Mouse (Mus musculus): ENCODE results near the gene Zbtb21.
"Not testable (repeated sequence)": the region's sequence is repeated elsewhere in the genome, so short reads cannot be mapped to it uniquely, and the experiment has no call there.

Gene Zbtb21

DNA sequence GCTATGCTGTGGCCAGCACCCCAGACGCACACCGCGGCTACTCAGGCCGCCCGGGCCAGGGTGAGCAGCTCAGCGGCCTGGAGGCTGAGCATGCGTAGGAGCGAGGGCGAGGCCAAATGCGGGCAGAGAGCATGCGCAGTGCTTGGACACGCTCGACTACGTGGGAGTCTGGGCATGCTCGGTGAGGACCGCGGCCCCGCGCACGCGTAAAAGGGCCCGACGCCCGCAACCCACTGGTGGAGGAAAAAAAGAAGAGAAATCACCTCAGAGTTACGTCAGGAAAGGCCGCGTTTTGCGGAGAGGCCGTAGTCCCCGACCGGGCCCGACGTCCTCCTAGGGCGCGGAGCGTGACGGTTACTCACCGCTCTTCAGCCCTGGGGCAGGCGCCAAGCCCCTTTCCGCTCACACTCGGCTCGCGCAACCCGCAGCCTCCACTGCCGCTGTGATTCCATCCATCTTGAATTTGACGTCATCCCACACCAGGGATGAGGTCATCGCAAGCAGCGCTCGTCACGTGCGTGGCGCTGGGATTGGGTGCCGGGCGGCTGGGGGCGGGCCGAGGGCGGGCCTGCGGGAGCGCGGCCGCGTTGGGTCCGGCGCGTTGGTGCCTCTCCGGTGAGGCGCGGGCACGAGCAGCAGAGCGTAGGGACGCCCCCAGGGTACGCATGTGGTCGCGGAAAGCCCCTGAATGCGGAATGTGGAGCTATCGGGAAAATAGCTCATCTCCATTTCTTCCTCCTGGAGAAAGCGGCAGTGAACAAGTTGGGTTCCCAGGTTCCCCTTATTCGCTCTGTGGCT lies at the start of gene Zbtb21, which contains the start of gene C2cd2:
TSS of gene Zbtb21 (minus strand) at position 472 of the 798 bp plus-strand sequence.
TSS of gene C2cd2 (minus strand) at position 448 of the 798 bp plus-strand sequence.
- peak; percentile 98 for DNase-seq (ENCODE audit: inconsistent ontology term)

DNA sequence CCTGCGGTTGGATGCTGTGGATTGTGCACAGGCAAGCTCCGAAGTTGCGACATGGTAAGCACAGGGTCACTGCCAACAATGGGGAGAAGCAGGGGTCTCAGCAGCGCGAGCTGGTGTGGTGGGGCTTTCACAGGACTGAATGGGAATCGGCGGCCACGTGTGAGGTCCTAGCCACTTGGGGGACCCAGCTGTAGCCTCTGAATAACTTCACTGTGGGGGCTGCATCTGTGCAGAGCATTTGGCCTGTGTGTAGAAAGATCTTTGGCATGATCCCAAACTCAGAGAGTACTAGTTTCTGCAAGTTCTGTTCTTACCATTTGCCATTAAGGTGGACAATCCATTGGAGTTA lies 34.9 kb upstream of the Zbtb21 start:
- DNase-seq (ENCODE audit: inconsistent ontology term), result not testable (repeated sequence)

DNA sequence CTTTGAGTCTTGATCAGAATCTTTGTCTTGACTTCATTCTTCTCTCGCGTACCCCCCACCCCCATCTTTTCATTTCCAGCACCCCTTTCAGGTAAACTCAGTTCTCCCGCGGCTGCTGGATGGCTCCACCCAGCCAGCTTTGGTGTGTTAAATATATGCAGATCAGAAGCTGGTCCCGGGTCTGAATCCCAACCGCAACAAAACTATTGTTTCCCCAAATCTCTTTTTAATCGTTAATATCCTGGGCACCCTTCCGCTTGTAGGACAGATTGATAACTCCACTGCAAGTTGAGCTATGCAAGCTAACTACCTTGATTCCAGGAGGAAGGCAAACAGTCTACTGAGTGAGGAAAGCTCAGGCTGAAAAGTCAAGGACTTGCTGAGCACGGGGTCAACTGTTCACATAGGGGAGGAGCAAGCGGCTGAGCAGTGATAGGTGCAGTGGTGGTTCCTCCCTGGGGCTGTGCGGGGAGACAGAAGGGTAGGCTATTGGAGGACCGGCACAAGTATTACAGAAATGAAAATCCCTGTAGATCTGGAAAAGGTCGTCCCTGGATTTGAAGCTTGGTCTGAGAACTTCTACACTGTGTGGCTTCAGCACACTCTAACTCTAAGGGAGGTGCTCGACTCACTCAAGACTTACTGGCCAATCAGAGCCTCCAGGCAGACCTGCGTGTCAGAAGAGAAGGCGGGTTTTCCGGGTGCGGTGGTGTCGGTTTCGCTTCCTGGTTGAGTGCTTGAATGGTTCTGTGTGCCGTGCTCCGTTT lies 34.4 kb upstream of the Zbtb21 start, which contains the start of gene B230307C23Rik:
TSS of gene B230307C23Rik (plus strand) at position 700 of the 767 bp plus-strand sequence.
- peak; percentile 90 for DNase-seq (ENCODE audit: inconsistent ontology term)

DNA sequence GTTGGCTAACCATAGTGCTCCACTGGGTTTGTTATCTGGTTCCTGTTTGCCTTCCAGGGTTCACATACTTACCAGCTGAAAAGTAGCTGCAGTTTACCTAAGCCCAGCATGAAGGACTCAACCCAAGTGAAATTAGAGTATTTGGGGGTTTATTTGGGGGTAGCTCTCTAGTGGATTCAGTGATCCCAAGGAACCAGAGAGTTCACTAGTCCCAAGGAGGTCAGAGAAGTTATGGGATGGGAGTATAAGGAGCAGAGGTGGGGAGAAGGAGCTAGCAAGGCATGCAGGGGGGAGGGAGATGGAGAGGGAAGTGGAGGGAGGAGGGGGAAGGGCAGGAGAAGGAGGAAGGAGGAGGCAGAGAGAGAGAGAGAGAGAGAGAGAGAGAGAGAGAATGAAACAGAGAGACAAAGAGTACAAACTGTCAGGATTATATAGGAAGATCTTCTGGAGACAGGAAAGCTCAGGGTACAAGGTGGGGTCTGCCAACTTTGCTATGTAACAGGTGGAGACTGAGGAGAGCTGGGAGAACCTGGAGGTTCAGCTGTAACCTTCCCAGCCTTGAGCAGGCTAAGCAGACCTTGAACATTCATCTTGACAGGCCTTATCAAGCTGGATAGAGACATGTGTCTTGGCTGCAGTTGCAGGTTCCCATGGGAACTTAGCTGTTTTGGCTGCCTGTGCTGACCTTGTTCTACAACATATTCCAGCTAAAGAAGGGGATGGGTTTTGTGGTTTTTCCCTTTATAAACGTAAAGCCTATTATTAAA lies 33.6 kb upstream of the Zbtb21 start:
- peak; percentile 14 for DNase-seq (ENCODE audit: inconsistent ontology term)

DNA sequence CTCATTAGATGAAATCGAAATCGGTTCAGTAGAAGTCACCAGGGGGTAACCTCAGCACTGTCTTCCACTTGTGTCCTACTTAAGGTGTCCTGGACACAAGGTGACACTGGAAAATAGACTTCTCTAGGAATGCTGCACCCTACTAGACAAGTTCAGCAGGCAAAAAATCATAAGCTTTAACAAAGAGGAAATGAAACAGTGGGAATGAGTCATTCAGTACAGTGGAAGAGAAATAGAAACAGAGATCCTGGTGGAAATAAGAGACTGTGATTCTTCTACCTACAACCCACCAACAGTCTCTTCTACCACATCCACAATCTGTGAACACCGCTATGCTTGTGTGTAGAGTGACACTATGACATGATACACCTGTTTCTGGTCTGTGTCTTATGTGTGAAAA lies 30.1 kb upstream of the Zbtb21 start:
- not testable (repeated sequence) for DNase-seq (ENCODE audit: inconsistent ontology term)

DNA sequence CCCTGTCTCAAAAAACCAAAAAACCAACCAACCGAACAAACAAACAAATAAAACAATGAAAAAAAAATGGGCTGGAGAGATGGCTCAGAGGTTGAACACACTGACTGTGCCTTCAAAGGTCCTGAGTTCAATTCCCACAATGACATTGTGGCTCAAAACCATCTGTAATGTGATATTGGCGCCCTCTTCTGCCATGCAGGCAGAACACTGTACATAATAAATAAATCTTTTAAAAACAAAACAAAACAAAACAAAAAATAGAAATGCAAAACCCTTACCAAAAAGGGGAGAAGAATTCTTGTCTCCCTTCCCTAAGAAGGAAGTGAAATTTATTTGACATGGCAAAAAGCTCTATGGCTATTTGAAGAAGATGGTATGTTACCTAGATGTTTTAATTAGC lies 29.1 kb upstream of the Zbtb21 start:
- DNase-seq (ENCODE audit: inconsistent ontology term), result no peak

DNA sequence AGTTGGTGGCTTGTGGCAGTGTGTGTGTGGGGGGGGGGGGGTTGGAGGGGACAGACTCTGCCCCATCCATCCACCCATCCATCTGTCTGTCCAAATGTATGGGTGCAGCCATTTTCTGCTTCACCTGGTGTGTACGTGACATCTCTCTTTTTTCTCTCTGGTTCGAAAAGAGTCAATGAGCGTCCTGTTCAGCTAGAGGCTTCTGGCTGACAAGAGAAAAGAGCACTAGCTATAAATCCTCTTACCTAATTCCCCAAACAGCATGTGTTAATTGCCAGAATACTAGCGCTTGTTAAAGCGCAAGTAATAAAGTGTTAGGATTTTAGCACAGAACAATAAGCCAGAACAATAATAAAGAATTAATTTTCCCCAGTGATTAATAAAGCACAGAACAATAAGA lies 22.2 kb upstream of the Zbtb21 start:
- DNase-seq (ENCODE audit: inconsistent ontology term), result no peak

DNA sequence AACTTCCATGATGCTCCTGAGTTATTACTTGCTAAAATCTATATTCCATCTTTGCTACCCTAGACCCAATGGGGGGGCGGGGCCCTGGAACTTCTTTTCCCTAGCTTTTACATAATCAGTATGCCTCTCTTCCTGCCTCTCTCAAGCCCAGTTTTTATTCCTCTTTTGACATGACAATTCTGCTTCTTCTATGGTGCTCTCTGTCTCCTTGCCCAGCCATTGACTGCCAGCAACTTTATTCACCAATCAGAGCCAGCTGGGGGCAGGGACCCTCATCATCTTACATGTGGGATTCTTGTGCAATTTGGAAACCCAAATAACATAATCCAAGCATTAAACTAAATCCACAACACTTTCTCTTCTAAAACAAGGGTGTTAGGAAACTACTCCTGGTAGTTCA lies 18.9 kb upstream of the Zbtb21 start:
- no peak for DNase-seq (ENCODE audit: inconsistent ontology term)

DNA sequence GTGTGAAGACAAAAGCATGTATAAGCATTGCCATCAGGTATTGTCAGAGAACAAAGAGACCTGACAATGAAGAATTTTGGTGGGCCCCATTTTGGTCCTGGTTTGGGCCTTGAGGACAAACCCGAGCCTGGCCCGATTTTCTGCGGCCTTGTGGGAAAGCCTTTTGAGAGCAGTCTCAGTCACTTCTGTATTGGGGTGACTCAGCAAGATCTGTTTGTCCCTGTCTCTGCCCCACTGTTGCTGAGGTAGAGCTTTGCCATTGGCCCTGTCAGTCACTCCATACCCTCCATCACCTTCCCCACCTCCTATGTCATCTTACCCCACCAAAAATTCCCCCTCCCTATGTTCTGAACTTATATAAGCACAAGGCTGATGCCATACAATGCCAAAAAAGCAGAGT lies 15.3 kb upstream of the Zbtb21 start:
- no peak for DNase-seq (ENCODE audit: inconsistent ontology term)

DNA sequence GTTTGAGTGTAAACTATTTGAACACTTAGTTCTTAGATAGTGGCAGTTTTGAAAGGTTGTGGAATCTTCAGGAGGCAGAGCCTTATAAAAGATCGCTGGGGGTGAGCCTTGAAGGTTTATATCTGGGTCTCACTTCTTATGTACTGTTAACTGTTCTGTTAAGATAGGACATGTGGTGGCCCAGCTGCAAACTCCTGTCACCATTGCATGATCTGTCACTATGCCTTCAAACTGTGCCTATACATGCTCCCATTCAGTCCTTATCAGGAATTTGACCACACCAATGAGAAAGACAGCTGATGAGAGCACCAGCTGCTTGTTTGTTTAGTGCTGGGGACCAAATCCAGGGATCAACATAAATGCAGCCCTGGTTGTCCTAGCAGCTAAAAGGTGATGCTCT lies 14.9 kb upstream of the Zbtb21 start:
- no peak for DNase-seq (ENCODE audit: inconsistent ontology term)

DNA sequence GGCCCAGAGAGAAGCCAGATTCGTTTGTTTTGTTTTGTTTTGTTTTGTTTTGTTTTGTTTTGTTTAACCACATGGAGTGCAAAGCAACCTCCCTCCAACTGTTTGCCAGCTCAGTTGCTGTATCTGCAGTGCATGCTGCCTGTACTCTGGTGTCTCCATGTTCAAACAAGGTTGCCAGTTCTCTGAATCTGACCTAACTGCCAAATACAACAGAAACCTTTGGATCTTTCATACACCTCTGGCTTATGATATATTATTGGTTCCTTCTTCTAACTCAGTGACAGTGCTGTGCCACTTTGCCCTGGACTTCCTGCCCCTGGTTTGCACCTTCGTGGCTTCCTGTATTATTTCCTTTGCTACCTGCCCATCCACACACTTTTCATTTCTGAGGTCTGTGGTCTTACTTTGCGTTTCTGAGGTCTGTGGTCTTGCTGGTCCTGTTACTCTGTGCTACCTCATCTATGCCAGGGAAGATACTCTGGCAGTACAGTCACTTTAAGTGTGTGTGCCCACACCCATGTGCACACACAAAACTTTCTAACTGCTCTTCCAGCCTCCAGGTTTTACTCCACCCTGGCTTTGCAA lies 1.6 kb upstream of the Zbtb21 start:
- DNase-seq (ENCODE audit: inconsistent ontology term), result no peak

DNA sequence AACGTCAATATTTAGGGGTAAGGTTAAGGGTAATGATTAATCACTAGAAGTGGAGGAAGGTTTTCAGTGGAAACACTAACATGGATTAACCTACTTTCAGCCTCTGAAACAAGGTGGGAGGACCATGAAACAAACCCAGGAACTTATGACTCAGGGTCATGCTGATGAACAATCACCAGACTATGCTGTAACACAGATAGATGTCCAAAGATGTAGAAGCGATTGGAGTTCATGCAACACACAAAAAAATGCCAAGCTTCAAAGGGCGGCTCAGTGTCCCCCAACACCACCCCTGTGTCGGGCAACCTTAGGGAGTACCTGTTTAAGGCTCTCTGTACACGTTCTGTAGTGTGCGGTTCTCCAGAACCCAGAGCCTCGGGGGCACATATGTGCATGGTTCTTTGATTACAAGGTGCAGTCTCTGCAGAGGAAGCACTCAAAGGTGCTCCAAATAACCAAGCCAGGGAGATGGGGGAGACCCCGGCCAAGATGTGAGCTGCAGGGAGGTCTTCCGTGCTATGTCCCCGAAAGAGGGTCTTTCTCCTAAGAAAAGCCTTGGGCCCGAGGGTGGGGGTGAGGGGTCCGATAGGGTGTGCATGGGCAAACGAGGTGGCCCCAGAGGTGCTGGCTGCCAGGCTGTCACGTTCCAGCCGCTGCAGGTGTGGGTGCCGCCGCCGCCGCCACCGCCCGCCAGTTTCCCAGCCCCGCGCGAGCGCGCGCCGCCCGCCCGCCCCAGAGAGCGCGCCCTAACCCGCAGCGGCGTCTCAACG lies 856 bp downstream of the Zbtb21 start:
- DNase-seq (ENCODE audit: inconsistent ontology term), result peak; percentile 60

DNA sequence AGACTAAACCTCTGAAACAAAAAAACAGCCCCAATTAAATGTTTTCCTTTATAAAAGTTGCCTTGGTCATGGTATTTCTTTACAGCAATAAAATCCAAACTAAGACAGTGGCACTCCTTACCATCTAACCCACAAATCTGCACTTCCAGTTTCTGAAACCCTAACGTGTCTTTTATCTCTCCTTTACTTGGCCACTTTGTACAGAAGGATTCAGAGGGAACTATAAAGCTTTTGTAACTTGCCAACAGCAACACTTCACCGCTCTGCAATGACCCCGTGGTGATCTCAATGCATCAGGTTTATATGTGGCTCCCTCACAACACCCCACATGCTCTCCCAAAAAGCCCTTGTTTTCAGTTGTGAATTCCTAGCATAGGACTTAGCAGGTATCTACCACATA lies 2.1 kb downstream of the Zbtb21 start:
- DNase-seq (ENCODE audit: inconsistent ontology term), result no peak

DNA sequence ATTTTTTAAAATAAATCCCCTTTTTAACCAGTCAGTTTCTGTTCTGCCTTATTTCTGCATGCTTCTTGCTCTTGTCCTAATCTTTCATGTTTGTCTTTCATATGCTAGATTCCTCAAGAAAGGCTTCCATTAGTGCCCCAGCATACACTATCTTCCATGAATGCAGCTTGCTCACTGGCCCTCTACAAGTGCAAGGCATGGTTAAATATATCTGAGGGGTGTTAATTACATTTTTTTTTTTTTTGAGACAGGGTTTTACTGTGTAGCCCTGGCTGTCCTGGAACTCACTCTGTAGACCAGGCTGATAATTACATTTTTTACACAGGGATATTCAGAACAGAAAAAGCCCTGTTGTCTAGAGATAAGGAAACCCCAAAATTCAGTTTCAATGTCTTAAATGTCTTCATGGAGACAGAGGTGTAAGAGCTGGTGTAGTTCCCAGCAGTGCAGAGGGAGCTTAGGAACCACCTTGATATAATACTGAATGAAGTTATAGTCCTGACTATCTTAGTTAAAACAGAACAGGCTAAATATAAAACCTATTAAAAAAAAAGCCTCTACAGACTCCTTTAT lies 3.9 kb downstream of the Zbtb21 start:
- no peak for DNase-seq (ENCODE audit: inconsistent ontology term)

DNA sequence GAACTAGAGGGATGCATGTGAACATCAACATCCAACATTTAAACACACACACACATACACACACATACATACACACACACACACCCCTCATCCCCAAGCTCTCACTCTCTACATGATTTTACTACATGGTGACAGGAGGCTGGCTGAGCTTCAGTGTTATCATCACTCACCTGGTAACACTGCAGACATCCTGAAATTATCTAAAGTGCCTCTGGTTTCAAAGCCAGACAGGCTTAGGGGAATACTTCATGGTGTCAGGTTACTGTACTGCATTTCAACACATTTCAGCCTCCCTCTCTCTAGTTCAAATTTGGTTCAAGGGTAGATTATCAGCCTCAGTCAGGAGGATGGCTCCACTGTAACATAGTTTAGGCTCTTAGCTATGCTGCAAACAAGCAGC lies 4.8 kb downstream of the Zbtb21 start:
- no peak for DNase-seq (ENCODE audit: inconsistent ontology term)

DNA sequence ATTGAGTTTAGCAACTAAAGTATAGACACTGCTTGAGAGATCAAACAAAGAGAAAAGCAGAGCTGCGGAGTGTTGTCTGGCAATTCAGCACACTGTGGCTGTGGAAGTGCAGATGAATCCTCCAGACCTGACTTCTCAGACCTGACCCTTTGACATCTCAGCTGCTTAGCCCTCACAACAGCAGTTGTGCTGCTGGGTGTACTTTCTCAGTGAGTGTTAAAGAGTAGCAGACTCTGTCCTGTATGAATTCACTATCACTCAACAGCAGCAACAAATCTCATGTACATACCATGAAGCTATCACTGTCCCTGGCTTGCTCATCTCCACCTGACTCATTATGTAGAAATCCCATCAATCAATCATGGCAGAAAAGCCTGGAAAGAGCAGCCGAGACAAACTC lies 6.4 kb downstream of the Zbtb21 start:
- no peak for DNase-seq (ENCODE audit: inconsistent ontology term)

DNA sequence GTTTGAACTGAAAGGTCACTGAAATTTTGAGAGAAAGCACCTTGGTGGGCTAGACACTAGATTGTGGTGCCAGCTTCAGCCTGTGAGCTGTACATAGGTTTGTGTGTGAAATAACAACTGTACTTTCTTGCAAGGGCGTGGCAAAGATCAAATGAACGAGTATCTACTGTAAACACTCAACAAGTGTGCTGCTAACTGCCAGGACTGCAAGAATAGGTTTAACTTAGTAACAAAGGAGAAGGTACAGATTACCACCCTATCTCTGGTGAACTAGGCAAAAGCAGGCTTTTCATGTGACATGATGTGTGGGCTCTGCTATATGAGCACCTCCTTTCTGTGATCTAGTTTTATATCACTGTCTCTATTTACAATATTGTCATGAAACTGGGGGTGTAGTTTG lies 9.1 kb downstream of the Zbtb21 start:
- no peak for DNase-seq (ENCODE audit: inconsistent ontology term)

DNA sequence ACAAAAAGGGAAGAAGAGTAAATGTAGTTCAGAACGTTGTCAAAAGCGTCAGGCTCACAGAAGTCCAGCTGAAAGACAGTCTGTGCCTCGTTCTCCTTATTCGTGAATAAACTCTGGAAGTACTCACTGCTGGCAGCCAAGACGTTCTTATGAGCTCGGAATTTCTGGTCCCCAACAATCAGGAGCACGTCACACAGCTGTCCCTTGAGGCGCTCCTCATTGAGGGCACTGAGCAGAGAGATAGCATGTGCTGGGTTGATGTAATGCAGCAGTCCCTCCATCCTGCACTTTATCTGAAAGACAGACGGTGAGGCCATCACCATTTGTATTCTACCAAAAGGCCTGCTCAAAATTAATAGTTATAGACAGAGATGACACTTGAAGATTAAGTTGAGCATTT lies 9.6 kb downstream of the Zbtb21 start:
- DNase-seq (ENCODE audit: inconsistent ontology term), result no peak

DNA sequence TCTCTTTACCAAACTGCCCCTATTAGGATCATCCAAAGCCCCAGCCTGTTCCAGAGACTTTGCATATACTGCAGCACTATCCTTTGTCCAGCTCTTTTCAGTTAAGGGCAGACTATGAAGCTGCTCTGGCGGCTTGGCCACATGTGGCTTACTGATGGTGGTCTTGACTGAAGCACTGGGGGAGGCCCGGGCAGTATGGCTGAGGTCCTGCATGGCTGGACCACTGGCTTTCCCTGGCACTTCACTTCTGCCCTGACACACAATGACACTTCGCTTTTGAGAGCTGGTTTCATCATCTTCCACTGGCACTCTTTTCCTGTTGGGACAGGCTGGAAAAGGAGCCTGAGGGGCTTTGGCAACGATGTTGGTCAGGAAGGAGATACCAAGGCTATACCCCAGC lies 10.1 kb downstream of the Zbtb21 start:
- DNase-seq (ENCODE audit: inconsistent ontology term), result no peak

DNA sequence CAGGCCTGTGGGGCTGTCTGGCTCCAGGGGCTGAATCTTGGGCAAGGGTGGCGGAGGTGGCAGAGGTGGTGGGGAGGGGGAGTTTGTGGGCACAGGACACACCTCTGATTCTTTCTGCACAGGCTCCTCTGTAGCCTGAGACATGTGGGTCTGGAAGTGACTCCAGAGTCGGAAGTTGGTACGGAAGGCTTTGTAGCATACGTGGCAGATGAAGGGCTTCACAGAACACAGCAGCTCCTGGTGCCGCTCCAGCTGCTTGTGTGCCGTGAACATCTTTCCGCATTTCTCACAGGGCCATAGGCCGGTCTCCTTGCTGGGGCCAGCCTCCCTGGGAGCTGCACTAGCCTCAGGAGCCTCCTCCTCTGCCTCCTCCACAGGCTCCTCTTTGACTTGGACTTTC lies 12.4 kb downstream of the Zbtb21 start:
- no peak for DNase-seq (ENCODE audit: inconsistent ontology term)

DNA sequence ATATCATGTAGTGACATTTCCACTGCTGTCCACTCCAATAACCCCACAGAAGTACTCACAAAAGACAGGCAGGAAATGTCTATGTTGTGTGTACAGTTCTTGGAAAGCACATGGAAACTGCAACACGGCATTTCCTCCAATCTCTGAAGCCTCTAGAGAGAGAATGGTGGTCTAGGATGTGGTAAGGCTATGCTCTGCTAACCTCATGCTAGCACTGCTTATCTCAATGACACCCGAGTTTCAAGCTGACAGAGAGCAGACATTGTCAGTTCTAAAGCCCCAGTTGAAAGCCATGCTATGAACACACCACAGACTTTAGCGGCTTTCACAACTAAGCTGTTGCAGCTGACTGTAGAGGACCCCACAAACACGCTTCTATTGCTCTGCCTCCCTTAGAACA lies 13.6 kb downstream of the Zbtb21 start:
- no peak for DNase-seq (ENCODE audit: inconsistent ontology term)

Measured in Muller cell, postnatal 12 days (primary cell).